Mouse (Mus musculus): ENCODE measurements around the gene St3gal5. TPM values are rescaled to one million over a fixed set of nuclear protein-coding genes. Genes with fewer than 3 reads are reported as not detected.

The St3gal5 gene
- polyA plus RNA-seq, 1 experiment = 22.3 TPM

GRCm38 (mm10) chr6:72093121-72093520 lies 4.3 kb upstream of the St3gal5 start:
- peaks cover 52% of the 10 kb centered on the region for H3K4me1 ChIP-seq
- H3K4me3 ChIP-seq (replicated peaks) = no peak overlapping the region
- TF ChIP-seq FLI1 (IDR thresholded peaks at IDR 0.05; ENCODE audit: low read length) (no peak), GATA1 (IDR thresholded peaks at IDR 0.05; ENCODE audit: borderline replicate concordance, low read length) (no peak)
- H3K9me3 ChIP-seq = peaks cover 7% of the 10 kb centered on the region
- no peaks in the 10 kb centered on the region for H3K36me3 ChIP-seq (replicated peaks; ENCODE audit: low read length)
- H3K27me3 ChIP-seq (replicated peaks) = peaks cover 36% of the 10 kb centered on the region

- Histone ChIP-seq H3K36me3 (replicated peaks; ENCODE audit: low read length) (no peaks in the 10 kb centered on the region), H3K9me3 (no peaks in the 10 kb centered on the region), H3K4me3 (replicated peaks) (peak overlapping the region; percentile 19), H3K27me3 (replicated peaks) (peaks cover 29% of the 10 kb centered on the region), H3K4me1 (peaks cover 76% of the 10 kb centered on the region)
- TF ChIP-seq GATA1 (IDR thresholded peaks at IDR 0.05; ENCODE audit: borderline replicate concordance, low read length) (no peak), FLI1 (IDR thresholded peaks at IDR 0.05; ENCODE audit: low read length) (no peak)
These were observed 1.2 kb upstream of the St3gal5 start for GRCm38 (mm10) chr6:72096217-72096616.

- peaks cover 78% of the 10 kb centered on the region for H3K4me1 ChIP-seq
- H3K9me3 ChIP-seq = no peaks in the 10 kb centered on the region
- TF ChIP-seq GATA1 (IDR thresholded peaks at IDR 0.05; ENCODE audit: borderline replicate concordance, low read length) = no peak
- TF ChIP-seq FLI1 (IDR thresholded peaks at IDR 0.05; ENCODE audit: low read length) = no peak
These were observed 723 bp upstream of the St3gal5 start for GRCm38 (mm10) chr6:72096669-72097068.

GRCm38 (mm10) chr6:72098021-72098655 lies 746 bp downstream of the St3gal5 start:
- no peaks in the 10 kb centered on the region for H3K9me3 ChIP-seq
- no peak for TF ChIP-seq GATA1 (IDR thresholded peaks at IDR 0.05; ENCODE audit: borderline replicate concordance, low read length)
- TF ChIP-seq FLI1 (IDR thresholded peaks at IDR 0.05; ENCODE audit: low read length) = no peak
- H3K36me3 ChIP-seq (replicated peaks; ENCODE audit: low read length) = no peaks in the 10 kb centered on the region
- peaks cover 16% of the 10 kb centered on the region for H3K27me3 ChIP-seq (replicated peaks)
- H3K4me1 ChIP-seq = peaks cover 79% of the 10 kb centered on the region
- peak overlapping the region; percentile 95 for H3K4me3 ChIP-seq (replicated peaks)

More at GRCm38 (mm10) chr6:72096669-72097068, 723 bp upstream of the St3gal5 start:
- Histone ChIP-seq H3K36me3 (replicated peaks; ENCODE audit: low read length) (no peaks in the 10 kb centered on the region), H3K27me3 (replicated peaks) (peaks cover 26% of the 10 kb centered on the region), H3K4me3 (replicated peaks) (peak overlapping the region; percentile 95)

- no peaks in the 10 kb centered on the region for H3K9me3 ChIP-seq
- peak overlapping the region; percentile 95 for H3K4me3 ChIP-seq (replicated peaks)
- peaks cover 16% of the 10 kb centered on the region for H3K27me3 ChIP-seq (replicated peaks)
- peaks cover under 1% of the 10 kb centered on the region for H3K36me3 ChIP-seq (replicated peaks; ENCODE audit: low read length)
- H3K4me1 ChIP-seq = peaks cover 74% of the 10 kb centered on the region
- TF ChIP-seq GATA1 (IDR thresholded peaks at IDR 0.05; ENCODE audit: borderline replicate concordance, low read length) (no peak), FLI1 (IDR thresholded peaks at IDR 0.05; ENCODE audit: low read length) (no peak)
These were observed 1.3 kb downstream of the St3gal5 start for GRCm38 (mm10) chr6:72098691-72099090.

- no peaks in the 10 kb centered on the region for H3K9me3 ChIP-seq
- H3K4me1 ChIP-seq = peaks cover 69% of the 10 kb centered on the region
- peaks cover 4% of the 10 kb centered on the region for H3K36me3 ChIP-seq (replicated peaks; ENCODE audit: low read length)
- no peak for TF ChIP-seq GATA1 (IDR thresholded peaks at IDR 0.05; ENCODE audit: borderline replicate concordance, low read length)
- no peak for TF ChIP-seq FLI1 (IDR thresholded peaks at IDR 0.05; ENCODE audit: low read length)
- H3K27me3 ChIP-seq (replicated peaks) = peaks cover 16% of the 10 kb centered on the region
- H3K4me3 ChIP-seq (replicated peaks) = peak overlapping the region; percentile 95
These were observed 1.9 kb downstream of the St3gal5 start for GRCm38 (mm10) chr6:72099281-72099680.

- Histone ChIP-seq H3K27me3 (replicated peaks) (peaks cover 16% of the 10 kb centered on the region), H3K9me3 (no peaks in the 10 kb centered on the region), H3K4me1 (peaks cover 69% of the 10 kb centered on the region), H3K36me3 (replicated peaks; ENCODE audit: low read length) (peaks cover 4% of the 10 kb centered on the region), H3K4me3 (replicated peaks) (no peak overlapping the region)
- TF ChIP-seq GATA1 (IDR thresholded peaks at IDR 0.05; ENCODE audit: borderline replicate concordance, low read length) (no peak), FLI1 (IDR thresholded peaks at IDR 0.05; ENCODE audit: low read length) (no peak)
These were observed 2.8 kb downstream of the St3gal5 start for GRCm38 (mm10) chr6:72100171-72100570.

- Histone ChIP-seq H3K4me3 (replicated peaks) (peak overlapping the region; percentile 25), H3K36me3 (replicated peaks; ENCODE audit: low read length) (peaks cover 10% of the 10 kb centered on the region), H3K27me3 (replicated peaks) (peaks cover 16% of the 10 kb centered on the region), H3K9me3 (no peaks in the 10 kb centered on the region), H3K4me1 (peaks cover 63% of the 10 kb centered on the region)
- no peak for TF ChIP-seq FLI1 (IDR thresholded peaks at IDR 0.05; ENCODE audit: low read length)
- TF ChIP-seq GATA1 (IDR thresholded peaks at IDR 0.05; ENCODE audit: borderline replicate concordance, low read length) = no peak
These were observed 3.5 kb downstream of the St3gal5 start for GRCm38 (mm10) chr6:72100939-72101338.

- peaks cover 61% of the 10 kb centered on the region for H3K4me1 ChIP-seq
- peaks cover 16% of the 10 kb centered on the region for H3K27me3 ChIP-seq (replicated peaks)
- no peaks in the 10 kb centered on the region for H3K9me3 ChIP-seq
- H3K4me3 ChIP-seq (replicated peaks) = no peak overlapping the region
- no peak for TF ChIP-seq FLI1 (IDR thresholded peaks at IDR 0.05; ENCODE audit: low read length)
- H3K36me3 ChIP-seq (replicated peaks; ENCODE audit: low read length) = peaks cover 13% of the 10 kb centered on the region
These were observed 4.0 kb downstream of the St3gal5 start for GRCm38 (mm10) chr6:72101386-72101785.

- Histone ChIP-seq H3K4me1 (peaks cover 58% of the 10 kb centered on the region), H3K27me3 (replicated peaks) (peaks cover 16% of the 10 kb centered on the region), H3K36me3 (replicated peaks; ENCODE audit: low read length) (peaks cover 13% of the 10 kb centered on the region), H3K9me3 (no peaks in the 10 kb centered on the region), H3K4me3 (replicated peaks) (peak overlapping the region; percentile 10)
- TF ChIP-seq GATA1 (IDR thresholded peaks at IDR 0.05; ENCODE audit: borderline replicate concordance, low read length) = no peak
- no peak for TF ChIP-seq FLI1 (IDR thresholded peaks at IDR 0.05; ENCODE audit: low read length)
These were observed 4.7 kb downstream of the St3gal5 start for GRCm38 (mm10) chr6:72102066-72102465.

Measured in megakaryocyte, embryonic 14.5 days (primary cell).